Mouse (Mus musculus): ENCODE measurements around the gene Bri3. TPM values are rescaled to one million over a fixed set of nuclear protein-coding genes. Genes with fewer than 3 reads are reported as not detected.

Bri3 gene
- total and polyA plus RNA-seq, 2 experiments, result 24.9 to 74.6 TPM

DNA sequence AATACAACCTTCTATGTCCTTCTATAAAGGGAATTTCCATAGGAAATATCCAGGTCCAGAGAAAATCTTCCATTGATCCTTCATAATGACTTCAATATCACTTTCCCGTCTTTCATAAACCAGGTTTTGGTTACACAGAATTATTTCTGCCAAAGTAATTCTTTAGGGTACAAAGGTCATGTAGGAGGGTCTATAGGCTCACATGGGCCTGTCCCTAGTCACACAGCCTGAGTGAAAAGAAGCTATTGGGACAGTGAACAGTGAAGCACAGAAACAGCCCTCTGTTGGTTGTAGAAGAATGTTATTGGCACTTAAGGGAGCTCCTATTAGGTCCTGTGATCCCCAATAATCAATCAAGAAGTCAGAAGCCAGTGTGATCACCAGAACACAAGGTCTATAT lies 96.8 kb downstream of the Bri3 start:
- Histone ChIP-seq H3K79me2 (ENCODE audit: control insufficient read depth, insufficient read depth, low read length) (peaks cover 19% of the 10 kb centered on the region), H3K27ac (replicated peaks; ENCODE audit: insufficient read depth, low read depth, low read length) (no peak overlapping the region; the same call in 1 of the 2 replicates), H3K4me1 (ENCODE audit: control insufficient read depth, insufficient read depth, low read length) (peaks cover 33% of the 10 kb centered on the region), H3K36me3 (ENCODE audit: control insufficient read depth, insufficient read depth, low read length) (no peaks in the 10 kb centered on the region), H3K9ac (ENCODE audit: low read depth, low read length) (no peak overlapping the region), H3K4me3 (ENCODE audit: insufficient read depth, low read depth, low read length) (no peak overlapping the region), H3K27me3 (ENCODE audit: control insufficient read depth, insufficient read depth, low read length) (no peaks in the 10 kb centered on the region)
- TF ChIP-seq POLR2A (IDR thresholded peaks at IDR 0.05; ENCODE audit: extremely low read depth, insufficient read depth, low read length), result no peak
- TF ChIP-seq CTCF (IDR thresholded peaks at IDR 0.05; ENCODE audit: low read depth, low read length), result no peak
- WGBS, result 17% methylated on average over 1 of the region's 1 CpGs
- peak; percentile 81 for DNase-seq (ENCODE audit: extremely low read depth, low read depth, low spot score)

DNA sequence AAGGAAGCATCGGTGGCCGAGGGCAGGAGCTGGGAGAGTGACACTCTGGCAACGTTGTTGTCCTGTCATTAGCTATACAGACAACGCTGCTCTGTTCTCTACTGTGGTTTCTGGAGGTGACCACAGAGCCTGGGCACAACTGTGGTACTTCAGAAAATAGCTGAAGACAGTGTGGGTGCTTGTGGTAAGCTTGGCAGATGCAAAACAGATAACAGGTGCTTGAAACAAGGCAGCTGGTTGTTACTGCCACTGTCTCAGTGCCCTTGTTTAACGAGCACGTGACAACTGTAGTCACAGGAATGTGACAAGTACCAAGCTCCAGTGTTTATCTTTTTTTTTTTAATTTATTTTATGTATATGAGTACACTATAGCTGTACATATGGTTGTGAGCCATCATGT lies 100.4 kb downstream of the Bri3 start:
- TF ChIP-seq CTCF (IDR thresholded peaks at IDR 0.05; ENCODE audit: low read depth, low read length) (no peak), POLR2A (IDR thresholded peaks at IDR 0.05; ENCODE audit: extremely low read depth, insufficient read depth, low read length) (no peak)
- no peak overlapping the region for H3K27ac ChIP-seq (replicated peaks; ENCODE audit: insufficient read depth, low read depth, low read length)
- H3K4me1 ChIP-seq (ENCODE audit: control insufficient read depth, insufficient read depth, low read length), result peaks cover 23% of the 10 kb centered on the region
- H3K4me3 ChIP-seq (ENCODE audit: insufficient read depth, low read depth, low read length), result no peak overlapping the region
- H3K27me3 ChIP-seq (ENCODE audit: control insufficient read depth, insufficient read depth, low read length), result no peaks in the 10 kb centered on the region
- H3K36me3 ChIP-seq (ENCODE audit: control insufficient read depth, insufficient read depth, low read length), result no peaks in the 10 kb centered on the region
- WGBS, result 83% methylated on average over 6 of the region's 6 CpGs
- no peak overlapping the region for H3K9ac ChIP-seq (ENCODE audit: low read depth, low read length)
- no peak for DNase-seq (ENCODE audit: extremely low read depth, low read depth, low spot score)
- peaks cover 24% of the 10 kb centered on the region for H3K79me2 ChIP-seq (ENCODE audit: control insufficient read depth, insufficient read depth, low read length)

DNA sequence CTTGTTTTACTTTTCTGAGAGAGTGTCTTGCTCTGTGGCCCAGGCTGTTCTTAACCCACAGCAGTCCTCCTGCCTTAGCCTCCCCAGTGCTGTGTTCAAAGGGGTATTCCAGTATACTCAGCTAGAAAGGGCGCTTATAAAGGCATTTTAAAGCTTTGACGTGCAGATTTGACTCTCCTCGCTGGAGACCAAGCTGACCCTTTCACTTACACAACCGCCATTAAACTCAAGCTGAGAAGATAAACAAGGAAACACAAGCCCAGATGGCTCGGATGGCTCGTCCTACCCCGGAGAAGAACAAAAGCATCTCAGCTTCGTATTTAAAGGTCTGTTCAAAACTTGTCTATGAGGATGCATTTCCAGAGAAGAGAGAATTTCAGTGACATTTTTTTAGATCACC lies 106.9 kb downstream of the Bri3 start:
- H3K79me2 ChIP-seq (ENCODE audit: control insufficient read depth, insufficient read depth, low read length), result peaks cover 27% of the 10 kb centered on the region
- WGBS, result 59% methylated on average over 8 of the region's 8 CpGs
- no peaks in the 10 kb centered on the region for H3K36me3 ChIP-seq (ENCODE audit: control insufficient read depth, insufficient read depth, low read length)
- no peak overlapping the region for H3K27ac ChIP-seq (replicated peaks; ENCODE audit: insufficient read depth, low read depth, low read length)
- peaks cover 18% of the 10 kb centered on the region for H3K4me1 ChIP-seq (ENCODE audit: control insufficient read depth, insufficient read depth, low read length)
- no peak overlapping the region for H3K4me3 ChIP-seq (ENCODE audit: insufficient read depth, low read depth, low read length)
- H3K27me3 ChIP-seq (ENCODE audit: control insufficient read depth, insufficient read depth, low read length), result no peaks in the 10 kb centered on the region
- TF ChIP-seq POLR2A (IDR thresholded peaks at IDR 0.05; ENCODE audit: extremely low read depth, insufficient read depth, low read length), result no peak
- TF ChIP-seq CTCF (IDR thresholded peaks at IDR 0.05; ENCODE audit: low read depth, low read length), result no peak
- no peak overlapping the region for H3K9ac ChIP-seq (ENCODE audit: low read depth, low read length)
- DNase-seq (ENCODE audit: extremely low read depth, low read depth, low spot score), result no peak

GRCm38 (mm10) chr5:144352250-144353047 lies 108.2 kb downstream of the Bri3 start:
- WGBS, result 48% methylated on average over 9 of the region's 9 CpGs
- H3K27ac ChIP-seq (replicated peaks; ENCODE audit: insufficient read depth, low read depth, low read length), result peak overlapping the region; percentile 31; the same call in 1 of the 2 replicates
- H3K4me1 ChIP-seq (ENCODE audit: control insufficient read depth, insufficient read depth, low read length), result peaks cover 17% of the 10 kb centered on the region
- no peak overlapping the region for H3K9ac ChIP-seq (ENCODE audit: low read depth, low read length)
- H3K79me2 ChIP-seq (ENCODE audit: control insufficient read depth, insufficient read depth, low read length), result peaks cover 26% of the 10 kb centered on the region
- H3K36me3 ChIP-seq (ENCODE audit: control insufficient read depth, insufficient read depth, low read length), result no peaks in the 10 kb centered on the region
- no peaks in the 10 kb centered on the region for H3K27me3 ChIP-seq (ENCODE audit: control insufficient read depth, insufficient read depth, low read length)
- TF ChIP-seq CTCF (IDR thresholded peaks at IDR 0.05; ENCODE audit: low read depth, low read length) (no peak), POLR2A (IDR thresholded peaks at IDR 0.05; ENCODE audit: extremely low read depth, insufficient read depth, low read length) (no peak)
- DNase-seq (ENCODE audit: extremely low read depth, low read depth, low spot score), result no peak
- H3K4me3 ChIP-seq (ENCODE audit: insufficient read depth, low read depth, low read length), result no peak overlapping the region

GRCm38 (mm10) chr5:144356776-144357455 lies 112.7 kb downstream of the Bri3 start:
- H3K9ac ChIP-seq (ENCODE audit: low read depth, low read length), result peak overlapping the region; percentile 95
- H3K4me1 ChIP-seq (ENCODE audit: control insufficient read depth, insufficient read depth, low read length), result peaks cover 14% of the 10 kb centered on the region
- no peaks in the 10 kb centered on the region for H3K27me3 ChIP-seq (ENCODE audit: control insufficient read depth, insufficient read depth, low read length)
- TF ChIP-seq POLR2A (IDR thresholded peaks at IDR 0.05; ENCODE audit: extremely low read depth, insufficient read depth, low read length) (no peak), CTCF (IDR thresholded peaks at IDR 0.05; ENCODE audit: low read depth, low read length) (no peak)
- no peaks in the 10 kb centered on the region for H3K36me3 ChIP-seq (ENCODE audit: control insufficient read depth, insufficient read depth, low read length)
- whole genome bisulfite sequencing, result 7% methylated on average over 17 of the region's 17 CpGs
- peak overlapping the region; percentile 91 for H3K4me3 ChIP-seq (ENCODE audit: insufficient read depth, low read depth, low read length)
- peaks cover 6% of the 10 kb centered on the region; the same call in 1 of the 2 replicates for H3K79me2 ChIP-seq (ENCODE audit: control insufficient read depth, insufficient read depth, low read length)
- DNase-seq (ENCODE audit: extremely low read depth, low read depth, low spot score), result peak; percentile 80
- peak overlapping the region; percentile 91 for H3K27ac ChIP-seq (replicated peaks; ENCODE audit: insufficient read depth, low read depth, low read length)
